Mouse (Mus musculus): ENCODE data around the gene 1810055G02Rik.

DNA sequence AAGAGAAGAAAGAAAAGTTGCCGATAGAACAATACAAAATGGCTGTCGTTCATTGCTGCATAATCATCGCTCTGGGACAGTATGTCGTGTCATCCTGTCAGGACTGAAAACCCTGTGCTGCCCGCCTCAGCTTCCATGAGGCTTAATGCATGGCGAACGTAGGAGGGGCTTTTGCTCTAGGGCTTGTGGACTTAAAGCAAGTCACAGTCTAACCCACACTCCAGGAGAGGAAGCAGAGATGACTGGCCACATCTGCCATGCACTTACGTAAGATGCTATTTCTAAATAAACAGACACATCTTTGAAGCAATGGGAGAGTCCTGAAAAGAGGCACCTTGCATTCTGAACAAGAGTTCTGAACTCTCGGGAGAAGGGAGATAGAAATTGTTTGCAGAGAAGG is 15.1 kb downstream of the 1810055G02Rik start:
- TF ChIP-seq CTCF (IDR thresholded peaks at IDR 0.05; ENCODE audit: extremely low read depth, insufficient read depth, low read length) (no peak), POLR2A (IDR thresholded peaks at IDR 0.05; ENCODE audit: extremely low read depth, insufficient read depth, low read length) (no peak)
